10 mouse cellular contexts compared by ENCODE assay signal in genomic region chr14:120318326-120318935, GRCm38 (mm10). TPM values are rescaled to one million over a fixed set of nuclear protein-coding genes. Genes with fewer than 3 reads are reported as not detected.
DNase-seq lines count a peak whose midpoint lies in the region; ATAC-seq and TF ChIP-seq lines count a peak whose summit lies in the region.
"Had no signal": no experiment of that assay in that cellular context is flagged by ENCODE, and none has a peak within 500 bp of the region (broad histone marks: within the 10 kb centered on the region; RNA-seq: fewer than 3 reads in every experiment).

No protein-coding gene starts in this region.

- intact Hi-C loops in left cerebral cortex, postnatal 4 days (cut with DNase I): no loop called here

- 0 out of 2 replicates have a peak overlapping the region, but pooled peaks have one; percentile 23 for H3K9ac ChIP-seq in lung, embryonic 16.5 days (ENCODE audit: low read length)
- no peak overlapping the region for H3K9ac ChIP-seq in stomach, postnatal 0 days (ENCODE audit: low read length)
- H3K9ac ChIP-seq: heart, embryonic 15.5 days; limb, embryonic 13.5 days had no signal

- ATAC-seq in lung, embryonic 16.5 days (ENCODE audit: low read depth): peak; percentile 64
- peak; percentile 91 for ATAC-seq in stomach, postnatal 0 days (ENCODE audit: low FRiP score, low TSS enrichment)

- TF ChIP-seq EP300 in stomach, postnatal 0 days (optimal IDR thresholded peaks at IDR 0.05): no peak

- DNase-seq in embryo, embryonic 10 days (ENCODE audit: low spot score): peak; percentile 41
- DNase-seq in embryo, embryonic 11 days: no peak
- peak; percentile 73 for DNase-seq in urinary bladder, postnatal 14 days (ENCODE audit: low spot score)
- DNase-seq in urinary bladder, postnatal 10 days (ENCODE audit: low spot score): no peak
- peak; percentile 89 for DNase-seq in stomach, postnatal 0 days (ENCODE audit: low spot score)
- no peak for DNase-seq in spleen, adult 18-20 months
- DNase-seq in left cerebral cortex, postnatal 4 days: no peak

- peak overlapping the region; percentile 82 for H3K27ac ChIP-seq in lung, embryonic 16.5 days (ENCODE audit: low read length)
- peak overlapping the region; percentile 64; the same call in 1 of the 2 replicates for H3K27ac ChIP-seq in stomach, postnatal 0 days (replicated peaks)
- H3K27ac ChIP-seq: heart, embryonic 15.5 days had no signal

- WGBS in lung, embryonic 16.5 days: 43% methylated on average over 6 of the region's 6 CpGs
- 38% methylated on average over 6 of the region's 6 CpGs for WGBS in stomach, postnatal 0 days

- H3K4me3 ChIP-seq in lung, embryonic 16.5 days (ENCODE audit: low read length): no peak overlapping the region
- H3K4me3 ChIP-seq in stomach, postnatal 0 days (ENCODE audit: low read depth, low read length): no peak overlapping the region
- H3K4me3 ChIP-seq: heart, embryonic 15.5 days; limb, embryonic 13.5 days had no signal

- H3K36me3 ChIP-seq in lung, embryonic 16.5 days (ENCODE audit: control insufficient read depth, insufficient read depth, low read length): no peaks in the 10 kb centered on the region
- H3K36me3 ChIP-seq in stomach, postnatal 0 days (ENCODE audit: control insufficient read depth, insufficient read depth, low read length): peaks cover 8% of the 10 kb centered on the region; the same call in 1 of the 2 replicates
- H3K36me3 ChIP-seq: heart, embryonic 15.5 days had no signal

- TF ChIP-seq CTCF in stomach, postnatal 0 days (IDR thresholded peaks at IDR 0.05; ENCODE audit: low read depth): no peak

- peaks cover 57% of the 10 kb centered on the region for H3K4me1 ChIP-seq in lung, embryonic 16.5 days (replicated peaks; ENCODE audit: control insufficient read depth, insufficient read depth, low read length)
- peaks cover 3% of the 10 kb centered on the region; the same call in 1 of the 2 replicates for H3K4me1 ChIP-seq in stomach, postnatal 0 days (replicated peaks; ENCODE audit: control insufficient read depth, insufficient read depth)

- no peak overlapping the region for H3K4me2 ChIP-seq in lung, embryonic 16.5 days (ENCODE audit: low read depth, low read length)
- no peak overlapping the region for H3K4me2 ChIP-seq in stomach, postnatal 0 days (replicated peaks; ENCODE audit: low read depth)
- H3K4me2 ChIP-seq: heart, embryonic 15.5 days; limb, embryonic 13.5 days had no signal

- no peaks in the 10 kb centered on the region for H3K27me3 ChIP-seq in lung, embryonic 16.5 days (ENCODE audit: control insufficient read depth, insufficient read depth, low read depth, low read length)
- H3K27me3 ChIP-seq in stomach, postnatal 0 days (ENCODE audit: control insufficient read depth, insufficient read depth, low read length): no peaks in the 10 kb centered on the region
- H3K27me3 ChIP-seq: heart, embryonic 15.5 days; limb, embryonic 13.5 days had no signal

- no peaks in the 10 kb centered on the region for H3K9me3 ChIP-seq in lung, embryonic 16.5 days (ENCODE audit: control insufficient read depth, low read length)
- no peaks in the 10 kb centered on the region for H3K9me3 ChIP-seq in stomach, postnatal 0 days (ENCODE audit: control insufficient read depth, low read length)
- H3K9me3 ChIP-seq: heart, embryonic 15.5 days; limb, embryonic 13.5 days had no signal

RNA-seq across cellular contexts. Expression of gene Mbnl2, which starts 43.0 kb away (rescaled TPM):
- 162 and 164 TPM in 2 replicates for polyA plus RNA-seq in lung, embryonic 16.5 days (2015; fragmentation: Nextera tagmentation; extraction: Ambion mirVana)
- polyA plus RNA-seq in stomach, postnatal 0 days (2015; fragmentation: Nextera tagmentation; extraction: Ambion mirVana): 101 and 104 TPM in 2 replicates
- total RNA-seq in left cerebral cortex, postnatal 4 days (2021): 10 to 100 TPM; 39.9 to 41.2 TPM

Comparison
In these comparisons a context has a peak if more than half of its experiments do, and no peak if none do; other contexts are left out.
1. DNase-seq: peak in embryo, embryonic 10 days (single experiment), urinary bladder, postnatal 14 days (single experiment) and stomach, postnatal 0 days (single experiment); none in embryo, embryonic 11 days (single experiment), urinary bladder, postnatal 10 days (single experiment), spleen, adult 18-20 months (0 of 2) and left cerebral cortex, postnatal 4 days (single experiment).